Mouse (Mus musculus) adrenal gland, adult 2 months (tissue): ENCODE results near the gene Osbpl9. TPM values are rescaled to one million over a fixed set of nuclear protein-coding genes. Genes with fewer than 3 reads are reported as not detected.
A peak's percentile ranks its signal among the peaks of the same experiment; 100 is the strongest.

Experiments used
- DNase-seq: peaks from one replicate; pipeline ENCODE4 v3.0.0; 2021
- polyA plus RNA-seq: library from polyadenylated mRNA; depleted of rRNA; stranded (reverse); fragments of >200 nt; gene quantifications from 2 replicates; pipeline ENCODE4 v1.2.3, GENCODE M21; 2012
- total RNA-seq, 2 experiments: library from RNA; stranded (reverse); gene quantifications; 2 replicates each; pipeline ENCODE4 v1.2.3; 2021

Gene Osbpl9
- total and polyA plus RNA-seq, 3 experiments, result 68.5 to 168 (median 112) TPM

DNA sequence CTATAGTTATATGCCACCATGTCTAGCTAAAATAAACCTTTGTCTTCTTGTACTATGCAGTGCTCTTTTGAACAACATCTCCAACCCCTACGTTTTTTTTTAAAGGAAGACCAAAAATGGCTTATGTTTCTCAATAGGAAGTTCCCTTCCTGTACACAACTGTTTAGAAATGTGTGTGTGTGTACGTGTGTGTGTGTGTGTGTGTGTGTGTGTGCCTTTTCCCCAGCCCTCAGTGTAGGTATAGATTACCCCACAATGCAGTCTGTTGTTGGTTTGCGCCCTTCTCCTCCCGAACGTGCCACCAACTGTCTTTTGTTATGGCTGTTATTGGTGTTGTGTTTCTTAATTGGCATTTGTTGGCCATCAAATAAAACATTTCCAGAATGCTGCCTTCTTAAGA is 5.5 kb upstream of the Osbpl9 start:
- DNase-seq, result no peak

DNA sequence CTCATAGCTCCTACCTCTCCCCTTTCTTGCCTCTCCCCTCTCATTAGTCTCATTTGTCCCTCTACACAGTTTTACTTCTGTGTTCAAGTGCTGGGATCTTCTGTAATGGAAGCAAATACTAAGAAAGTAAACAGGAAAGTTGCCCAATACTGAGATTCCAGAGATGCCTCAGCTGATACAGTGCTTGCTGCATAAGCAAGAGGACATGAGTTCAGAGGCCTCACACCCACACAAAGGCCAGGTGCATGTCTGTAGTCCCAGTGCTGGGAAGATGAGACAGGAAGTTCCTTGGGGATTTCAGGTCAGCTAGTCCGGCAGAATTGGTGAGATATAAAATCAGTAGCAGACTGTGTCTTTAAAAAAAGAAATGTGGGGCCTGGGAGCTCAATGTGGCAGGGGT is 2.3 kb upstream of the Osbpl9 start:
- DNase-seq, result no peak

DNA sequence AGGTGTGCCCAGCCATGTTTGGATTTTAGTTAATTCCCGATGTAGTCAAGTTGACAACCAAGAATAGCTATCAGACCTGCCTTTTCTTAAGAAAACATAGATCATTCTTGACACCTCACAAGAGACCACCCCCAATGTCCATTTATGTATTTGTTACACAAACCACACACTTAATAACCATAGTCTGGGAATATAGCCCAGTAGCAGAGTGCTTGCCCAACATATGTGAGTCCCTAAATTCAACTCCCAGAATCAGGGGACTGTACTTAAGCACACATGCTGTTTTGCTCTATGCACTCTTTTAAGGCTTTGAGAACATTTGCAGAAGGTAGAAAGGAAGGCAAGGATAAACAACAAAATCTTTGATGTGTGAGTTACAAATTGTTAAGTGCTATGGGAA is 1.9 kb upstream of the Osbpl9 start:
- DNase-seq, result no peak

- peak; percentile 79 for DNase-seq
Observed at GRCm38 (mm10) chr4:109199069-109199468, 3.0 kb downstream of the Osbpl9 start.

DNA sequence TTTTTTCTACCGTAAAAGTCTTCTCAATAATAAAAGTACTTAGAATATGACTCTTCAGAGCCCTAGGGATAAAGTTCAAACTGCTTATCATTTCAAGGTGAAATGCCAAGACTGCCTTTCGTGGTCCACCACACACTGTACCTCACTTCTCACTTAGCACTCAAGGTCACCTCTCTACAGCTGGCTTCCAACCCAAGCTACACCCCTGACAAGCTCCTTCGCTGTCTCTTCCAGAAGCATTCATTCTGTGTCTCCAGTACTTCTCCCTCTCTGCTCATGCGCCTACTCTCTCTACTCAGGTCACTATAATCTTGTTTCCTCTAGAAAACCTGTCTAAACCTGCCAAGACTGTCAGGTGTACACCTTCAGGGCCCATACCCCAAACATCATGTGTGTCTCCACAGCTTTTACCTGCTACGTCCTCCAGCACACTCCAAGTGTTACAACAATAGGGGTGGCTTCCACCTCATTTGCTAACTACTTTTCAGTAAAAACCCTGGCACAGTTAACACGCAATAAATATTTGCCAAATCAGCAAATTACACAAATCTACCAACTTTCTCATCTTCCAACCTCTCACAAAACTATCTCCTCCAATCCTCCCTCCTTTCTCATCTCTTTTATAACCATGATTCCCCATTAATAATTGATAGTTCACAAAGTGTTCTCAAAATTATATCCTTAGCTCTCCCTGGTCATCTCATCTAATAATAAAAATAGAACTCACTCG is 6.0 kb downstream of the Osbpl9 start:
- no peak for DNase-seq

- DNase-seq, result no peak
Observed at GRCm38 (mm10) chr4:109193886-109194285, 8.2 kb downstream of the Osbpl9 start.

DNA sequence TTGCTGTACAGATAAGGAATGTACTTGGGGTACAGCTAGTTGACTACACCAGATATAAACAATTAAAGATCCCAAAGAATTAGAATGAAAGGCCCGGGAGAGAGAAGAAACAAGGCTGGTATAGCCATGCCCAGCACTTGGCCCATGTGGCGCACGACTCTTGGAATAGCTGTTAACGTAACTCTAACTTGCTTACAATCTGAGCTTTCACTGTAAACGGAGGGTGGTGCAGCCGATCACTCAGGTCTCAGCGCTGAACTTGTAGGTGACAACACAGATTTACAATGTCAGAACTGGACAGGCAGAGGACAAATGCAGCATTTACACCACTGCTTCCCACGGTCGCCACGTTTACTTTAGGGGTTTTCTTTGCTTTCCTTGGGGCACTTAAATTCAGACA is 10.5 kb downstream of the Osbpl9 start:
- no peak for DNase-seq

GRCm38 (mm10) chr4:109185616-109186405 is 16.3 kb downstream of the Osbpl9 start:
- DNase-seq, result peak; percentile 52

- no peak for DNase-seq
Observed at GRCm38 (mm10) chr4:109175677-109176076, 26.4 kb downstream of the Osbpl9 start.

- DNase-seq, result peak; percentile 33
Observed at GRCm38 (mm10) chr4:109173775-109174440, 28.2 kb downstream of the Osbpl9 start.

- no peak for DNase-seq
Observed at GRCm38 (mm10) chr4:109173369-109173768, 28.7 kb downstream of the Osbpl9 start.

DNA sequence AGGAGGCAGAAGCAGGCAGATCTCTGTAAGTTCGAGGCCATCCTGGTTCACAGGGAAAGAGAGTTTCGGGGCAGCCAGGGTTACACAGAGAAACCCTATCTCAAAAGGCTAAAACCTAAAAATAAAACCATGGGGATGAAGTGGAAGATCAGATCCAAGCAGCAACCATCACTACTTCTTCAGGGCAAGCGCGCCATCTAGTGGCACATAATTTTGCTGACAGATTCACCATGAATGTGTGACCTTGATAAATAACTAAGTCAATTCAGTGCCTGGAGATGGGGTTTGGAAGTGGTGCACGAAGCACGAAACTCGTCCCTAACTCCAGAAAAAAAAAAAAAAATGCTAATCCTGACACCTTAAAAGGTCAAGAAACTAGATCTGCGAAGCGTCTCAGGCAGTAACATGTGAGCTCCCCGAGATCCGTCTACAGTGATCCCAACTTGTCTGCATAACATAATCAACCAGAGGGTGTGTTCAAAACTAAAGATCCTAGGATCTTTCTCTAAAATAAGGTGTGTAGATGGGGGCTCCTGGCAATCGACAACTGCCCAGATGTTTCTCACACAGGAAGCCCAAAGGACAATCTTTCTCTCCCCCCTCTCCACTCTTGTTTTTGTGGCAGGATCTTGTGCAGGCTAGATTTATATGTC is 36.4 kb downstream of the Osbpl9 start:
- DNase-seq, result peak; percentile 85

DNA sequence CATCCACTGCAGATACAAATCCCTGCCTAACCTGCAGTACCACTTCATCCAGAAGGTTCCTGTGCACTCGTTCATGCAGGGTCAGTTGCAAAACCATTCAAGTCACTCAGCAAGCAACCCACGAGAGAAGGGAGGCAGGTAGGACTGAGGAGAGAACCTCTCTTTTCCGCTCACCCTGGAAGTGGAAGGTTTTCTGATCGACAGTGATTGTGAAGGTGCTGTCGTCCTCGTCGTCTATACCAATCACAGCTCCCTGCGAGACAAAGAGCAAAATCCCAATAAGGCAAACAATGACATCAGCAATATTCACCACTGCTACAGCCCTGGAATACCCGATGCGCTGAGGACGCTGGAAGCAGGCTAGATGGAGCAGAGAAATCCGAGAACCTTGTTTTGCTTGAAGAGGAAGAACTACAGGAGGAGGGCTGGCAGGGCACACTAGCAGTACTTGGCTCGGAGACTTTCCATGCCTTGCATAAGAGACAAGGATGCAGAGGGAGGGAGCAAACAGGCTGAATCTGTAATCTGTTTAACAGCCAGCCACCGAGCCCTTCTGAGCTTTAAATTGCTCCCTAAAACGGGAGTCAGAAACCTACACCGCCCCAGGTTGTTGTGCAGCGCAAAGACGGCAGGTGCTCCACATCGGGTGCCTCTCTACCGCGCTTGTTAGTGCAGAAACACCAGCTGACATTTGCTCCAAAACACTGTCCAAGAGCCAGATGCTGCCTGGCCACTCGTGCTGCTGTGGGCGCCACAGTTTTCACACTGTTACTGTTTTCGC is 45.4 kb downstream of the Osbpl9 start:
- peak; percentile 37 for DNase-seq

DNA sequence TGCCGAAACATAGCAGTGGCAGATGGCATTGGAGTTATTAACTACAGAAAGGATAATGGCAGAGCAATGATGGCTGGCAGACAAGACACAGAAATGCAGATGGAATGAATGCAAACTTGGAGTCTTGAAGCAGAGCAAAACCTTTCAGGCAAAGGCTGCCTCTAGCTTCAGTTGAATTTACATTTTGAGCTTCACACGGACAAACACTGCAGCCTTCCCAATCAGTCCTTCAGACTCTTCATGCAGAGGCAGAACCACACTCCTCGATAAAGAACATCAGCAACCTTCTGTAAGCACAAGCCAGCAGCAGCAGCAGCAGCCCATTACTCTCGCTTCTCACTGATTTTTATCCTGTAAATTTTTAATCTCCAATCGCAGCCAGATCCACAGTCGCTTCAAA is 46.0 kb downstream of the Osbpl9 start:
- no peak for DNase-seq

- DNase-seq, result peak; percentile 48
Observed at GRCm38 (mm10) chr4:109150214-109150613, 51.9 kb downstream of the Osbpl9 start.

DNA sequence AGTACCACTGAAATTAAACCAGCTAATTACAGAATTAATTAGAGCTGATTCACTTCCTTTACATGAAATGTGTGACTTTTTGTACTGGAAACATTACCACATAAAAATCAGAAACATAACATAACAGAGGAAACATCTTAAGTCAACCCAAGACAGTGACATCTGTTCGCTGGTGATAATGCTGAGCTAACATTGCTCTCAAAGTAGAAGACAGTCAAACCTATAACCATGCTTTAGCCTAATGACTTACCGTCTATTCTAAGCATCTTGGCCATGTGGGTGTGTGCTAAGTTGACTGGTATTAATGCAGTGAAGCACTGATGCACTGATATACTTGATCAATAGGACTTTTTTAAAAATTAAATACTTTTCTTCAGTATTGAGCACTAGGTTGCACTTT is 52.7 kb downstream of the Osbpl9 start:
- DNase-seq, result no peak

GRCm38 (mm10) chr4:109147278-109148038 is 54.6 kb downstream of the Osbpl9 start:
- DNase-seq, result peak; percentile 54

DNA sequence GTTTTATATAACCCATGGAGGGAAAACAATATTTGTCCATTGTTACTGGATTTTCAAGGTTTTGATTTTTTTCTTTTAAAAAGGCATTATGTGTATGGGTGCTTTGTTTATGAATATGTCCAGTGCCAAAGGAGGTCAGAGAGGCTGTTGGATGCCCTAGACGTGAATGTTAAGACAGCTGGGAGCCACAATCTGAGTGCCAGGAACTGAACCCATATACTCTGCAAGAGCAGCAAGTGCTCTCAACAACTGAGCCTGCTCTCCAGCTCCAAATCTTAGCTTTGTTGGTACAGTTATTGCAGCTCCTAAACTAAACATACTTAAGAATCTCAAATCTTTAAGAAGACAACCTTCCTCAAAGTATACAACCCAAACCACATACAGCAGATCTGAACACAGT is 59.0 kb downstream of the Osbpl9 start:
- no peak for DNase-seq

GRCm38 (mm10) chr4:109138551-109138950 is 63.5 kb downstream of the Osbpl9 start:
- DNase-seq, result no peak

DNA sequence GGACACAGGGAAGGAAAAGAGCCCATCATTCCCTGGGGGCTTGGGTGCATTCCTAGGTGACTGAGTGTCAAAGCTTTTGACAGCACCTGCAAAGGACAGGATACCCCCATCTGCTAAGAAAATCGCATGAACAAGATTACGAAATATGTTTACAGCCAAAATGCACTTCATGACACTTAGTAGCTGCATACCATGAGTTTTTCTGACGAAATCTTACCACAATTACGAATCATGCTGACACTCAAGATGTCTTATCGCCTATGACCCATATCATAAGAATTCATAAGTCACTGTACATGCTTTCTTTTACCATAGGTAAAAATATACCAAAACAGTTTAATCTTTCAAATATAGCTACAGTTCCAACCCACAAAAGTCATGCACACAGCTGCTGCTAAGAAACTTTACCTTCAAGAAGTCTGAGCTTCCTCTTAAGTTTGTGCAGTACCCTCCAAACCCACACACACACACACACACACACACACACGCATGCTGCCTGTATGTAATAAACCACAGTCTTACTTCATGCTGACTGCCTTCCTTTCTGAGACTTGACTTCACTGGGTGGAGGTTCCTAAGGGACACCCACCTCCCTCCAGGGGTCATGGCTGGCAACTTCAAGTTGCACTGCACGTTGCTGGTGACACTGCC is 65.5 kb downstream of the Osbpl9 start:
- DNase-seq, result no peak
